Mouse (Mus musculus) hindbrain, embryonic 10.5 days (tissue): Measurements from ENCODE around the gene Plppr3. TPM values are rescaled to one million over a fixed set of nuclear protein-coding genes. Genes with fewer than 3 reads are reported as not detected.
"Not testable (repeated sequence)": the region's sequence is repeated elsewhere in the genome, so short reads cannot be mapped to it uniquely, and the experiment has no call there.

ENCODE experiments used
- DNase-seq: peaks from one replicate; pipeline ENCODE4 v3.0.0-alpha.2; 2017; ENCODE audit warnings: low spot score
- H3K27ac ChIP-seq: fragments of 300-500 bp; sonication (generic); 2 replicates; pipeline ENCODE4 v1.5.1; 2016; ENCODE audit warnings: mild to moderate bottlenecking, moderate library complexity
- H3K27me3 ChIP-seq: fragments of 300-500 bp; sonication (generic); 2 replicates; pipeline ENCODE4 v1.6.1; 2016; ENCODE audit warnings: mild to moderate bottlenecking; ENCODE audit not compliant: poor library complexity, insufficient read depth, severe bottlenecking
- H3K36me3 ChIP-seq: fragments of 300-500 bp; sonication (generic); 2 replicates; pipeline ENCODE4 v1.6.1; 2016; ENCODE audit warnings: mild to moderate bottlenecking, moderate library complexity
- H3K4me1 ChIP-seq: fragments of 300-500 bp; sonication (generic); replicated peaks from 2 replicates; pipeline ENCODE4 v1.6.1; 2016; ENCODE audit warnings: mild to moderate bottlenecking
- H3K4me3 ChIP-seq: fragments of 300-500 bp; sonication (generic); 2 replicates; pipeline ENCODE4 v1.5.1; 2016; ENCODE audit warnings: mild to moderate bottlenecking, moderate library complexity
- H3K9me3 ChIP-seq: fragments of 300-500 bp; sonication (generic); 2 replicates; pipeline ENCODE4 v1.6.1; 2016; ENCODE audit warnings: mild to moderate bottlenecking, moderate library complexity
- WGBS: fragments of 180-500 bp; shearing (Covaris S2); methylation state at CpG from one replicate; pipeline ENCODE4 v1.1.7; 2016; 5-methylcytosine and 5-hydroxymethylcytosine counted together
- polyA plus RNA-seq: library from polyadenylated mRNA; unstranded; fragments of >200 nt; fragmentation: Nextera tagmentation; extraction: Ambion mirVana; gene quantifications from 2 replicates; pipeline ENCODE4 v1.2.1, GENCODE M21; 2016

The Plppr3 gene
- polyA plus RNA-seq, 1 experiment from 2014 or later: 205 TPM

GRCm38 (mm10) chr10:79892451-79893118 lies 18.2 kb upstream of the Plppr3 start:
- 44% methylated on average over 22 of the region's 22 CpGs for WGBS
- Histone ChIP-seq H3K4me1 (peaks cover 18% of the 10 kb centered on the region), H3K27me3 (peaks cover 65% of the 10 kb centered on the region), H3K36me3 (peaks cover 35% of the 10 kb centered on the region)
- not testable (repeated sequence) for H3K4me3 ChIP-seq, H3K9me3 ChIP-seq, H3K27ac ChIP-seq
- DNase-seq: peak; percentile 85

- Histone ChIP-seq H3K27me3 (peaks cover 49% of the 10 kb centered on the region), H3K27ac (peak within 1 kb of the TSS; percentile 6; the same call in 1 of the 2 replicates), H3K4me1 (0 out of 2 replicates have a peak, but pooled peaks cover 9% of the 10 kb centered on the region), H3K4me3 (no peak within 1 kb of the TSS), H3K9me3 (no peaks in the 10 kb centered on the region), H3K36me3 (peaks cover 15% of the 10 kb centered on the region)
- 45% methylated on average over 5 of the region's 5 CpGs for WGBS
- no peak for DNase-seq
Observed at GRCm38 (mm10) chr10:79890670-79891069, 16.2 kb upstream of the Plppr3 start, which contains the start of gene Cfd. Gene Cfd, plus strand, starts transcription at chr10:79890853.

- Histone ChIP-seq H3K27ac (no peak overlapping the region), H3K4me3 (no peak overlapping the region), H3K4me1 (0 out of 2 replicates have a peak, but pooled peaks cover 9% of the 10 kb centered on the region), H3K27me3 (peaks cover 45% of the 10 kb centered on the region), H3K36me3 (peaks cover 5% of the 10 kb centered on the region), H3K9me3 (no peaks in the 10 kb centered on the region)
- 93% methylated on average over 2 of the region's 2 CpGs for WGBS
- DNase-seq: no peak
Observed at GRCm38 (mm10) chr10:79889386-79889785, 15.0 kb upstream of the Plppr3 start.

- Histone ChIP-seq H3K4me1 (peaks cover 29% of the 10 kb centered on the region), H3K27me3 (peaks cover 56% of the 10 kb centered on the region), H3K36me3 (no peaks in the 10 kb centered on the region), H3K9me3 (no peaks in the 10 kb centered on the region), H3K27ac (0 out of 2 replicates have a peak overlapping the region, but pooled peaks have one; percentile 18), H3K4me3 (no peak overlapping the region)
- WGBS: 76% methylated on average over 8 of the region's 8 CpGs
- no peak for DNase-seq
Observed at GRCm38 (mm10) chr10:79886611-79887010, 12.2 kb upstream of the Plppr3 start.

- Histone ChIP-seq H3K36me3 (no peaks in the 10 kb centered on the region), H3K27me3 (peaks cover 58% of the 10 kb centered on the region), H3K9me3 (no peaks in the 10 kb centered on the region), H3K27ac (0 out of 2 replicates have a peak within 1 kb of the TSS, but pooled peaks have one; percentile 18), H3K4me1 (peaks cover 30% of the 10 kb centered on the region), H3K4me3 (no peak within 1 kb of the TSS)
- DNase-seq: no peak
- WGBS: 85% methylated on average over 6 of the region's 6 CpGs
Observed at GRCm38 (mm10) chr10:79886054-79886453, 11.6 kb upstream of the Plppr3 start, which contains the start of gene Elane. Gene Elane, plus strand, starts transcription at chr10:79886247.

- not testable (repeated sequence) for DNase-seq, H3K27ac ChIP-seq, H3K9me3 ChIP-seq, H3K36me3 ChIP-seq, H3K4me3 ChIP-seq
- WGBS: 80% methylated on average over 3 of the region's 3 CpGs
- Histone ChIP-seq H3K27me3 (peaks cover 64% of the 10 kb centered on the region), H3K4me1 (peaks cover 24% of the 10 kb centered on the region)
Observed at GRCm38 (mm10) chr10:79884938-79885337, 10.5 kb upstream of the Plppr3 start.

- Histone ChIP-seq H3K27ac (no peak overlapping the region), H3K36me3 (no peaks in the 10 kb centered on the region), H3K27me3 (peaks cover 69% of the 10 kb centered on the region), H3K4me1 (peaks cover 29% of the 10 kb centered on the region), H3K9me3 (no peaks in the 10 kb centered on the region), H3K4me3 (no peak overlapping the region)
- no peak for DNase-seq
- 69% methylated on average over 4 of the region's 4 CpGs for WGBS
Observed at GRCm38 (mm10) chr10:79884446-79884845, 10.0 kb upstream of the Plppr3 start.

GRCm38 (mm10) chr10:79883297-79884084 lies 9.1 kb upstream of the Plppr3 start:
- Histone ChIP-seq H3K4me3 (0 out of 2 replicates have a peak overlapping the region, but pooled peaks have one; percentile 13), H3K4me1 (peaks cover 30% of the 10 kb centered on the region), H3K27me3 (peaks cover 72% of the 10 kb centered on the region), H3K36me3 (no peaks in the 10 kb centered on the region), H3K9me3 (no peaks in the 10 kb centered on the region), H3K27ac (0 out of 2 replicates have a peak overlapping the region, but pooled peaks have one; percentile 41)
- DNase-seq: peak; percentile 82
- 15% methylated on average over 22 of the region's 22 CpGs for WGBS

GRCm38 (mm10) chr10:79881981-79882380 lies 7.5 kb upstream of the Plppr3 start:
- H3K4me3 ChIP-seq: peak overlapping the region; percentile 39
- H3K36me3 ChIP-seq: no peaks in the 10 kb centered on the region
- 6% methylated on average over 22 of the region's 22 CpGs for WGBS
- peaks cover 39% of the 10 kb centered on the region for H3K4me1 ChIP-seq
- no peaks in the 10 kb centered on the region for H3K9me3 ChIP-seq
- no peak for DNase-seq
- H3K27me3 ChIP-seq: peaks cover 72% of the 10 kb centered on the region
- H3K27ac ChIP-seq: peak overlapping the region; percentile 69

GRCm38 (mm10) chr10:79880721-79881120 lies 6.3 kb upstream of the Plppr3 start:
- H3K4me3 ChIP-seq: 0 out of 2 replicates have a peak overlapping the region, but pooled peaks have one; percentile 5
- WGBS: 18% methylated on average over 9 of the region's 9 CpGs
- H3K27me3 ChIP-seq: peaks cover 73% of the 10 kb centered on the region
- H3K9me3 ChIP-seq: no peaks in the 10 kb centered on the region
- H3K36me3 ChIP-seq: no peaks in the 10 kb centered on the region
- H3K27ac ChIP-seq: no peak overlapping the region
- H3K4me1 ChIP-seq: peaks cover 41% of the 10 kb centered on the region
- no peak for DNase-seq

- H3K4me1 ChIP-seq: peaks cover 52% of the 10 kb centered on the region
- WGBS: 50% methylated on average over 3 of the region's 3 CpGs
- no peaks in the 10 kb centered on the region for H3K36me3 ChIP-seq
- no peak overlapping the region for H3K27ac ChIP-seq
- H3K4me3 ChIP-seq: no peak overlapping the region
- peaks cover 76% of the 10 kb centered on the region for H3K27me3 ChIP-seq
- H3K9me3 ChIP-seq: no peaks in the 10 kb centered on the region
- DNase-seq: no peak
Observed at GRCm38 (mm10) chr10:79879527-79879926, 5.1 kb upstream of the Plppr3 start.

GRCm38 (mm10) chr10:79877757-79878156 lies 3.3 kb upstream of the Plppr3 start:
- H3K9me3 ChIP-seq: no peaks in the 10 kb centered on the region
- no peak overlapping the region for H3K27ac ChIP-seq
- WGBS: 45% methylated on average over 12 of the region's 12 CpGs
- peaks cover 57% of the 10 kb centered on the region for H3K4me1 ChIP-seq
- H3K36me3 ChIP-seq: peaks cover 2% of the 10 kb centered on the region
- no peak for DNase-seq
- H3K4me3 ChIP-seq: no peak overlapping the region
- peaks cover 58% of the 10 kb centered on the region for H3K27me3 ChIP-seq

- no peak overlapping the region for H3K27ac ChIP-seq
- no peaks in the 10 kb centered on the region for H3K9me3 ChIP-seq
- 69% methylated on average over 1 of the region's 1 CpGs for WGBS
- DNase-seq: no peak
- H3K4me1 ChIP-seq: peaks cover 57% of the 10 kb centered on the region
- peaks cover 8% of the 10 kb centered on the region for H3K36me3 ChIP-seq
- H3K4me3 ChIP-seq: no peak overlapping the region
- H3K27me3 ChIP-seq: peaks cover 52% of the 10 kb centered on the region
Observed at GRCm38 (mm10) chr10:79877174-79877573, 2.7 kb upstream of the Plppr3 start.
